Mouse (Mus musculus) lung, postnatal 25 days (tissue): ENCODE measurements at regions not wholly inside any gene's neighbourhood (a gene's known extent, or its start where the extent isn't known, plus 50 kb on each side); places are given as distances from the start of the nearest gene placed in this dataset.
A peak's percentile ranks its signal among the peaks of the same experiment; 100 is the strongest.

Source experiments
- DNase-seq: peaks from one replicate; pipeline ENCODE4 v3.0.0; 2022; ENCODE audit warnings: low spot score

DNA sequence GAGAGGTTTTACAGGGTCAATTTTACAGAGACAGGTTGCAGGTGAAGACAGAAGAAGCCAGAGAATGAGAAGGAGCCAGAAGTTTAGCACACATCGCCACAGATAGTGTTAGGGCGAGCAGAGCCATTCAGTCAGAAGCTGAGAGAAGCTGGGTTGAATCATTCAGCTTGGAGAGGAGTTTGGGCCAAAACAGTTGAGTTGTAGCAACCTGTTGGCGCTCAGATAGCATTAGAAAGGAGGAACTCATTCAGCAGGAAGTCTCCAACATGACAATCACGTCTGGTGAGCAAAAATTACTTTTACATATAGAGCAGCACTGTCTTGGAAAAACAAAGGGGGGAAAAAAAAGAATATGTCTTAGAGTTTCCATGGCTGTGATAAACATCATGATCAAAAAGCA, 53.2 kb downstream of the Fam43a start:
- DNase-seq, result no peak

GRCm38 (mm10) chr16:30653806-30654205, 54.3 kb downstream of the Fam43a start:
- DNase-seq, result no peak

- no peak for DNase-seq
Measured at GRCm38 (mm10) chr16:30654226-30654625, 54.7 kb downstream of the Fam43a start.

DNA sequence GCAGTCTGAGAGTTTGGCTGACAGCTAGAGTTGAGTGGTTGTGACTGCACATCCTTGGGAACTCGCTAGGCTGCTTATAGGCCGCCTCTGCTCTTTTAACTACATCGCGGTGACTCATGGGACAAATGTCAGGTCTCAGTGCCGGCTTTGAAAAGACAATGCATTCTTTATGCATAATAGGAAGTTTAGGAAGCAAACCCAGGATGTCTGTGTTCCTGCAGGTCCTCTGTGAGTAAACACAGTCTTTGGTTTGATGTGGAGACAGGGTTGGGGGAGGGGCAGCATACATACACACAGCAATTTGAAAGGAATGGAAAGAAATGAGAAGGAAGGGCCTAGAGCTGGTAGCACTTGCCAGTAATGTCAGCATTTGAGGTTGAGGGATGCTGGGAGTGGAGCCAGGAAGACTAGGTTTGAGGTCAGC, 56.3 kb downstream of the Fam43a start:
- DNase-seq, result no peak

GRCm38 (mm10) chr16:30656881-30657280, 57.4 kb downstream of the Fam43a start:
- no peak for DNase-seq

DNA sequence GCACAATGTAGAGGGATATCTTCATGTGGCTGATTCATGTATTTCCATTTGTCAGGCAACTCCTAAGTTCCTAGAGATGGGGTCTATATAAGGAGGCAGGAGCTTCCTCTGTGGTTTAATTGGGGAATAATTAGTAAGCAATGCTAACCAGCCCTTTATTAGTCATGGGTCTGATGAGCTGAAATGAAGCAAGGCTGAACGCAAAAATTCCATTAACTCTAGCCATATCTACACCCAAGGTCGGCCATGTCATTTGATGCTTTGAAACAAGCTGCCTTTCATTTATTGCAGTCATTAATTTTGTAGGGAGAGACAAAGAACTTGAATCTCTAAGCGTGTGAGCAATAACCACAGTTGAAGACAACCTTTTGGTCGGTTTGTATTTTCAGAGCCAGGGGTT, 59.4 kb downstream of the Fam43a start:
- DNase-seq, result no peak

GRCm38 (mm10) chr16:30661086-30661977, 61.8 kb downstream of the Fam43a start:
- DNase-seq, result no peak

DNA sequence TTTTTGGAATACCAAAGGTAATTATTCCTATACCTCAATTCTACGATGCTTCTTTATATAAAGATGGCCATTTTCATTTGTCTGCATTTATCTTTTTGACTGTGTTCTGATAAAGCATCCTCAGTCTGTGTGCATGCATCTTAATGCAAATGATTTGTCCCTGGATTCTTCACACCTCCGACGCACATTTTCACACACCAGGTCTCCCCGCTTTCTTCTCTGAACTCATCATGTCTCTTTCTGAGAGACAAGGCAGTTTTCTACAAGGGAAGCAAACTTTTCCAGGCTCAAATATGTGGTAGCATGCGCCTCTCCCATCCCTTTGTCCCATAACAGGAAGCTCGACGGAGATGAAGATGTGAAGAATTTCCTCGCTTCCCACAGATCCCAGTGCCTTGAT, 63.5 kb downstream of the Fam43a start:
- no peak for DNase-seq

- DNase-seq, result no peak
Measured at GRCm38 (mm10) chr16:30663971-30664370, 64.4 kb downstream of the Fam43a start.

GRCm38 (mm10) chr16:30664433-30664832, 64.9 kb downstream of the Fam43a start:
- DNase-seq, result no peak

DNA sequence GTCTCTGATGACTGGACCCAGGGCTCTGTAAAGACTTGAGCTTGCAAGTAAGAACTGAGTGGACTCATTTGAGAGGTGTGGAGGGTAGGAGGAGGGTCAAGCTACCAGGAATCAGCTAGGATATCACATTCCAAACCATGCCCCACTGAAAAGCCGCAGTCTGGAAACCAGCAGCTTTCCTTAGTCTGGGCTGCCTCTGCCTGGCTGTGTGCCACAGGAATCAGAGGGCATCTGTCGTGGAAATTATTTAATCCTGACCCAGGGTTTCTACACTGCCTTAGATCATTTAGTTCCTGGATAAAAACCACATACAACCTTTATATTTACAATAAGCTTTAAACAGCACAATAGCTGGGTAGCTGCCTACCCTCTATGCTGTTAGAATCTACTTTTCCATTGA, 66.4 kb downstream of the Fam43a start:
- no peak for DNase-seq

- DNase-seq, result no peak
Measured at GRCm38 (mm10) chr16:30669883-30670282, 70.4 kb downstream of the Fam43a start.

DNA sequence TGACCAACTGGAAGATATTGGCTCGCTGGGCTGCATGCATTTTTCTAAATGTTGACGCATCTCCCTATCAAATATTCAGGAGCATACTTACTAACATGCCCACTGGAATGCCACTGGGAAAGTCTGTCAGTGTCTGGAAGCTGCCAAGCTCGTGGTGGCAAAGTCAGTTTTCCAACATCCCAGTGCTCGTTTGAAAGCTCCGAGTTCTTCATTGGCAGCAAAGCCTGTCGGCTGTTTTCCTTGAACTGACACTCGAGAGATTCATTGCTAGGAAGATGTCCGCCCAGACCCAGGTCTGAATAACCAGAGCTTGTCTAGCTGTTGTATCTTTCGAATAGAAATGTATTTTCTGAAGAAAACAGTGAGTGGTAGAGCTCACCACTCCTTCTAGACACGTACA, 72.1 kb downstream of the Fam43a start:
- no peak for DNase-seq

DNA sequence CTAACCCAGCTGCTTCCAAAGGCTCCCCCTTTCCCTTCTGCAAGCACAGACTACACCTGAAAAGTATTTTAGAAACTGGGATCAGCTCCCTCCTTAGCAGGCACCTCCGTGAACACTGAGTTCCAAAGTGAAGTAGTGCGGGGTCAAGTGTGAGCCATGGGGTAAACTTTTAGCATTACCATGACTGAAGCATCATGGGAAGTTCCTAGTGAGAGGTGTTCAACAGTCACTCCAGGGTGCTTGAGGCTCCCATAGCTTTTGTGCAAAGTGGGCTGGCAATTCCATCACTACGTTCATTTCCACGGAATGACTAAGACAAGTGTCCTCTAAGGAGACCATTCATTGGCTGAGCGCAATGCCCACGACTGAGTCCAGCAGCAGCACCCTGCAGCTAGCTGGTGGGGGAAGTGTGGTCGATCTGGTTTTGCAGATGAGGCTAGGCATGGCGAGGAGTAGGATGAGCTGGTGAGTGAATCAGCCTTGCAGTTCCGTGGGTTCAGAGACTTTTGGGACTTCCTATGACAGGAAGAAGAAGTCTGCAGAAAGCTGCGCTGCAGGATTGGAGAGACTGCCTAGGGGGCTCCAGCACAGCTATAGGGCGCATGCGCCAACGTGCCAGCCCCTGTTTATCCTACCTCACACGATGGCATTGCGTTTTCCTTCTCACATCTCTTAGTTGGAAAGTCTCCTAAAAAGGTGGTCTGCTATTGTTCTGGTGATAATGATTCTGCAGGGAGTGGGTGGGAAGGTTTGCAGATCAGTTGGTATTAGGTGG, 73.4 kb downstream of the Fam43a start:
- no peak for DNase-seq

GRCm38 (mm10) chr16:30673662-30674061, 74.1 kb downstream of the Fam43a start:
- DNase-seq, result no peak

GRCm38 (mm10) chr16:30675829-30676228, 76.3 kb downstream of the Fam43a start:
- DNase-seq, result no peak

DNA sequence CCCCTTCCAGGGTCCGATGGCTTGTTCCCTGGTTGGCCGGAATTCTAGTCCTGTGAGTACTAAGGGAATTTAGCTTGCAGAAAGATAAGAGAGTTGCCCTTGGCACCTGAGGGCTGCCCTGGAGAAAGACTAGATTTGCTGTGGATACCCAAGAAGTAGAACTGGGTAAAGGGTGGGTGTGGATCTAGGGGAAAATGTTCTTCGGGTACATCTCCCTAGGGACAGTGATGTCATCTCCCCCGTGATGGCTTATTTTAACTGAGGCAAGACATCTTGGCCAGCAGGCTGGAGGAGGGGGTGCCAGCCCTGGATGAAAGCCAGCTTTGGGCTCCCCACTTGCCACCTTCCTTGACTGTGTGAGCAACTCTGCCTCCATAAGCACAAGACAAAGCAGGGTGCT, 77.5 kb downstream of the Fam43a start:
- DNase-seq, result no peak

- no peak for DNase-seq
Measured at GRCm38 (mm10) chr16:30677896-30678707, 78.6 kb downstream of the Fam43a start.

- peak; percentile 34 for DNase-seq
Measured at GRCm38 (mm10) chr16:30678708-30679492, 79.4 kb downstream of the Fam43a start.

- no peak for DNase-seq
Measured at GRCm38 (mm10) chr16:30679493-30679811, 79.9 kb downstream of the Fam43a start.

DNA sequence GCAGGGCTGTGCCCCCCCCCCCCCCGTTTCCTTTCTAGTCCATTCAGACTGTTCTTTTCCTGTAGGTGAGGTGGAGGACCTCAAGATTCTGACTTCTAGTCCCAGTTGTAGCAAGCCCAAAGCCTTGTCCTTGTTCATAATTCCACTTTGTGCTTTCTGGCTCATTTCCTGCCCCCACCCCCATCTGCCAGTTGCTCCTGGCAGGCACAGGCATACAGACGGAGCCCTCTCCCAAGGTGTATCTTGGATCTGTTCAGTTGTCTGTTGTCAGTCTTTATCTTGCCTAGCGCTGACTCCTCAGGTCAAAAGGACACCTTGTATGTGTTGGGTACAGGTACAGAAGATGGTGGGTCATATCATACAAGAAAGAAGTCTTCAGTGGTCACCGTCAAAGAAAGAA, 81.9 kb downstream of the Fam43a start:
- no peak for DNase-seq

GRCm38 (mm10) chr16:30683986-30684385, 84.5 kb downstream of the Fam43a start:
- peak; percentile 50 for DNase-seq
